Mouse (Mus musculus): Measurements from ENCODE around the gene Elfn2. TPM values are rescaled to one million over a fixed set of nuclear protein-coding genes. Genes with fewer than 3 reads are reported as not detected.
A peak's percentile ranks its signal among the peaks of the same experiment; 100 is the strongest.

Elfn2 gene
- polyA plus RNA-seq, 1 experiment, result 0.02 TPM

- 66% methylated on average over 6 of the region's 6 CpGs for WGBS
- TF ChIP-seq POLR2A (IDR thresholded peaks at IDR 0.05; ENCODE audit: borderline replicate concordance, extremely low read depth, low read depth, low read length), result no peak
- no peak for TF ChIP-seq CTCF (IDR thresholded peaks at IDR 0.05; ENCODE audit: insufficient read depth, low read length)
- Histone ChIP-seq H3K4me1 (ENCODE audit: control insufficient read depth, insufficient read depth, low read length) (no peaks in the 10 kb centered on the region), H3K4me3 (replicated peaks; ENCODE audit: extremely low read depth, low read depth, low read length) (no peak overlapping the region)
- no peak for DNase-seq
Measured at GRCm38 (mm10) chr15:78750608-78751350, 32.2 kb upstream of the Elfn2 start.

- TF ChIP-seq CTCF (IDR thresholded peaks at IDR 0.05; ENCODE audit: insufficient read depth, low read length) (no peak), POLR2A (IDR thresholded peaks at IDR 0.05; ENCODE audit: borderline replicate concordance, extremely low read depth, low read depth, low read length) (no peak)
- H3K4me1 ChIP-seq (ENCODE audit: control insufficient read depth, insufficient read depth, low read length), result no peaks in the 10 kb centered on the region
- WGBS, result 59% methylated on average over 5 of the region's 5 CpGs
- no peak overlapping the region for H3K4me3 ChIP-seq (replicated peaks; ENCODE audit: extremely low read depth, low read depth, low read length)
- no peak for DNase-seq
Measured at GRCm38 (mm10) chr15:78749855-78750254, 31.3 kb upstream of the Elfn2 start.

- 9% methylated on average over 5 of the region's 5 CpGs for WGBS
- peak; percentile 76 for DNase-seq
- Histone ChIP-seq H3K4me1 (ENCODE audit: control insufficient read depth, insufficient read depth, low read length) (no peaks in the 10 kb centered on the region), H3K4me3 (replicated peaks; ENCODE audit: extremely low read depth, low read depth, low read length) (no peak overlapping the region)
- TF ChIP-seq CTCF (IDR thresholded peaks at IDR 0.05; ENCODE audit: insufficient read depth, low read length) (peak; percentile 89), POLR2A (IDR thresholded peaks at IDR 0.05; ENCODE audit: borderline replicate concordance, extremely low read depth, low read depth, low read length) (no peak)
Measured at GRCm38 (mm10) chr15:78744206-78744605, 25.6 kb upstream of the Elfn2 start.

- WGBS, result 60% methylated on average over 10 of the region's 10 CpGs
- TF ChIP-seq POLR2A (IDR thresholded peaks at IDR 0.05; ENCODE audit: borderline replicate concordance, extremely low read depth, low read depth, low read length) (no peak), CTCF (IDR thresholded peaks at IDR 0.05; ENCODE audit: insufficient read depth, low read length) (no peak)
- no peak for DNase-seq
- H3K4me3 ChIP-seq (replicated peaks; ENCODE audit: extremely low read depth, low read depth, low read length), result no peak overlapping the region
- H3K4me1 ChIP-seq (ENCODE audit: control insufficient read depth, insufficient read depth, low read length), result no peaks in the 10 kb centered on the region
Measured at GRCm38 (mm10) chr15:78742831-78743230, 24.3 kb upstream of the Elfn2 start.

- no peak for DNase-seq
- Histone ChIP-seq H3K4me3 (replicated peaks; ENCODE audit: extremely low read depth, low read depth, low read length) (no peak overlapping the region), H3K4me1 (ENCODE audit: control insufficient read depth, insufficient read depth, low read length) (no peaks in the 10 kb centered on the region)
- no peak for TF ChIP-seq POLR2A (IDR thresholded peaks at IDR 0.05; ENCODE audit: borderline replicate concordance, extremely low read depth, low read depth, low read length)
- TF ChIP-seq CTCF (IDR thresholded peaks at IDR 0.05; ENCODE audit: insufficient read depth, low read length), result no peak
- WGBS, result 38% methylated on average over 12 of the region's 12 CpGs
Measured at GRCm38 (mm10) chr15:78740662-78741061, 22.1 kb upstream of the Elfn2 start.

GRCm38 (mm10) chr15:78737146-78737545, 18.6 kb upstream of the Elfn2 start:
- Histone ChIP-seq H3K4me3 (replicated peaks; ENCODE audit: extremely low read depth, low read depth, low read length) (no peak overlapping the region), H3K4me1 (ENCODE audit: control insufficient read depth, insufficient read depth, low read length) (no peaks in the 10 kb centered on the region)
- no peak for TF ChIP-seq CTCF (IDR thresholded peaks at IDR 0.05; ENCODE audit: insufficient read depth, low read length)
- TF ChIP-seq POLR2A (IDR thresholded peaks at IDR 0.05; ENCODE audit: borderline replicate concordance, extremely low read depth, low read depth, low read length), result no peak
- no peak for DNase-seq
- WGBS, result 59% methylated on average over 6 of the region's 6 CpGs

GRCm38 (mm10) chr15:78736681-78737100, 18.1 kb upstream of the Elfn2 start:
- no peak for TF ChIP-seq CTCF (IDR thresholded peaks at IDR 0.05; ENCODE audit: insufficient read depth, low read length)
- TF ChIP-seq POLR2A (IDR thresholded peaks at IDR 0.05; ENCODE audit: borderline replicate concordance, extremely low read depth, low read depth, low read length), result no peak
- Histone ChIP-seq H3K4me3 (replicated peaks; ENCODE audit: extremely low read depth, low read depth, low read length) (no peak overlapping the region), H3K4me1 (ENCODE audit: control insufficient read depth, insufficient read depth, low read length) (no peaks in the 10 kb centered on the region)
- 26% methylated on average over 7 of the region's 7 CpGs for WGBS
- DNase-seq, result no peak

- H3K4me3 ChIP-seq (replicated peaks; ENCODE audit: extremely low read depth, low read depth, low read length), result no peak overlapping the region
- DNase-seq, result no peak
- H3K4me1 ChIP-seq (ENCODE audit: control insufficient read depth, insufficient read depth, low read length), result no peaks in the 10 kb centered on the region
- WGBS, result 50% methylated on average over 3 of the region's 3 CpGs
- TF ChIP-seq POLR2A (IDR thresholded peaks at IDR 0.05; ENCODE audit: borderline replicate concordance, extremely low read depth, low read depth, low read length) (no peak), CTCF (IDR thresholded peaks at IDR 0.05; ENCODE audit: insufficient read depth, low read length) (no peak)
Measured at GRCm38 (mm10) chr15:78736181-78736579, 17.6 kb upstream of the Elfn2 start.

GRCm38 (mm10) chr15:78735431-78736180, 17.0 kb upstream of the Elfn2 start:
- no peak overlapping the region for H3K4me3 ChIP-seq (replicated peaks; ENCODE audit: extremely low read depth, low read depth, low read length)
- no peaks in the 10 kb centered on the region for H3K4me1 ChIP-seq (ENCODE audit: control insufficient read depth, insufficient read depth, low read length)
- TF ChIP-seq CTCF (IDR thresholded peaks at IDR 0.05; ENCODE audit: insufficient read depth, low read length) (no peak), POLR2A (IDR thresholded peaks at IDR 0.05; ENCODE audit: borderline replicate concordance, extremely low read depth, low read depth, low read length) (no peak)
- DNase-seq, result no peak
- 34% methylated on average over 17 of the region's 17 CpGs for WGBS

All from lung, adult 2 months (tissue).